Mouse (Mus musculus): ENCODE measurements around the gene Rpl7a. TPM values are rescaled to one million over a fixed set of nuclear protein-coding genes. Genes with fewer than 3 reads are reported as not detected.

Gene Rpl7a
- polyA plus RNA-seq, 1 experiment from 2014 or later, result 713 TPM

- 89% methylated on average over 3 of the region's 3 CpGs for WGBS
- peaks cover 11% of the 10 kb centered on the region; the same call in 1 of the 2 replicates for H3K4me1 ChIP-seq (ENCODE audit: control insufficient read depth, insufficient read depth, low read length)
- no peak for ATAC-seq (ENCODE audit: insufficient number of reproducible peaks, insufficient read depth, low FRiP score, low read depth)
- H3K27ac ChIP-seq (ENCODE audit: low read length), result no peak overlapping the region
- no peaks in the 10 kb centered on the region for H3K9me3 ChIP-seq (ENCODE audit: control insufficient read depth, low read depth, low read length)
- H3K27me3 ChIP-seq (ENCODE audit: control insufficient read depth, insufficient read depth, low read length), result no peaks in the 10 kb centered on the region
- no peak overlapping the region for H3K9ac ChIP-seq (replicated peaks; ENCODE audit: low read depth, low read length)
- H3K4me3 ChIP-seq (ENCODE audit: low read depth, low read length), result no peak overlapping the region
- H3K4me2 ChIP-seq (replicated peaks; ENCODE audit: low read depth, low read length), result no peak overlapping the region
- peaks cover 63% of the 10 kb centered on the region for H3K36me3 ChIP-seq (ENCODE audit: control insufficient read depth, insufficient read depth, low read length)
Observed at GRCm38 (mm10) chr2:26919684-26920083, 9.1 kb downstream of the Rpl7a start.

GRCm38 (mm10) chr2:26920190-26920855 lies 9.8 kb downstream of the Rpl7a start:
- H3K9me3 ChIP-seq (ENCODE audit: control insufficient read depth, low read depth, low read length), result no peaks in the 10 kb centered on the region
- peaks cover 6% of the 10 kb centered on the region; the same call in 1 of the 2 replicates for H3K4me1 ChIP-seq (ENCODE audit: control insufficient read depth, insufficient read depth, low read length)
- no peak for ATAC-seq (ENCODE audit: insufficient number of reproducible peaks, insufficient read depth, low FRiP score, low read depth)
- H3K4me2 ChIP-seq (replicated peaks; ENCODE audit: low read depth, low read length), result no peak overlapping the region
- H3K4me3 ChIP-seq (ENCODE audit: low read depth, low read length), result no peak overlapping the region
- no peak overlapping the region for H3K9ac ChIP-seq (replicated peaks; ENCODE audit: low read depth, low read length)
- WGBS, result 84% methylated on average over 6 of the region's 6 CpGs
- no peaks in the 10 kb centered on the region for H3K27me3 ChIP-seq (ENCODE audit: control insufficient read depth, insufficient read depth, low read length)
- H3K36me3 ChIP-seq (ENCODE audit: control insufficient read depth, insufficient read depth, low read length), result peaks cover 69% of the 10 kb centered on the region
- H3K27ac ChIP-seq (ENCODE audit: low read length), result no peak overlapping the region

- H3K4me3 ChIP-seq (ENCODE audit: low read depth, low read length), result no peak overlapping the region
- no peak overlapping the region for H3K4me2 ChIP-seq (replicated peaks; ENCODE audit: low read depth, low read length)
- 70% methylated on average over 9 of the region's 9 CpGs for WGBS
- H3K36me3 ChIP-seq (ENCODE audit: control insufficient read depth, insufficient read depth, low read length), result peaks cover 83% of the 10 kb centered on the region
- no peak overlapping the region for H3K27ac ChIP-seq (ENCODE audit: low read length)
- peaks cover 2% of the 10 kb centered on the region; the same call in 1 of the 2 replicates for H3K4me1 ChIP-seq (ENCODE audit: control insufficient read depth, insufficient read depth, low read length)
- H3K9me3 ChIP-seq (ENCODE audit: control insufficient read depth, low read depth, low read length), result no peaks in the 10 kb centered on the region
- H3K9ac ChIP-seq (replicated peaks; ENCODE audit: low read depth, low read length), result no peak overlapping the region
- H3K27me3 ChIP-seq (ENCODE audit: control insufficient read depth, insufficient read depth, low read length), result no peaks in the 10 kb centered on the region
- ATAC-seq (ENCODE audit: insufficient number of reproducible peaks, insufficient read depth, low FRiP score, low read depth), result no peak; the same call in 1 of the 2 replicates
Observed at GRCm38 (mm10) chr2:26921784-26922183, 11.2 kb downstream of the Rpl7a start.

GRCm38 (mm10) chr2:26927745-26928476 lies 17.3 kb downstream of the Rpl7a start:
- 89% methylated on average over 6 of the region's 6 CpGs for WGBS

GRCm38 (mm10) chr2:26930390-26930789 lies 19.8 kb downstream of the Rpl7a start:
- H3K4me2 ChIP-seq (replicated peaks; ENCODE audit: low read depth, low read length), result no peak overlapping the region
- H3K4me3 ChIP-seq (ENCODE audit: low read depth, low read length), result no peak overlapping the region
- 55% methylated on average over 1 of the region's 1 CpGs for WGBS
- peaks cover 11% of the 10 kb centered on the region for H3K4me1 ChIP-seq (ENCODE audit: control insufficient read depth, insufficient read depth, low read length)
- H3K27me3 ChIP-seq (ENCODE audit: control insufficient read depth, insufficient read depth, low read length), result no peaks in the 10 kb centered on the region
- H3K36me3 ChIP-seq (ENCODE audit: control insufficient read depth, insufficient read depth, low read length), result peaks cover 49% of the 10 kb centered on the region
- no peak overlapping the region for H3K27ac ChIP-seq (ENCODE audit: low read length)
- ATAC-seq (ENCODE audit: insufficient number of reproducible peaks, insufficient read depth, low FRiP score, low read depth), result no peak
- H3K9ac ChIP-seq (replicated peaks; ENCODE audit: low read depth, low read length), result no peak overlapping the region
- no peaks in the 10 kb centered on the region for H3K9me3 ChIP-seq (ENCODE audit: control insufficient read depth, low read depth, low read length)

More at GRCm38 (mm10) chr2:26927745-26928476, 17.3 kb downstream of the Rpl7a start:
- H3K4me1 ChIP-seq (ENCODE audit: control insufficient read depth, insufficient read depth, low read length), result peaks cover 11% of the 10 kb centered on the region
- no peak overlapping the region for H3K4me2 ChIP-seq (replicated peaks; ENCODE audit: low read depth, low read length)
- peaks cover 73% of the 10 kb centered on the region for H3K36me3 ChIP-seq (ENCODE audit: control insufficient read depth, insufficient read depth, low read length)
- H3K27me3 ChIP-seq (ENCODE audit: control insufficient read depth, insufficient read depth, low read length), result no peaks in the 10 kb centered on the region
- no peak overlapping the region for H3K27ac ChIP-seq (ENCODE audit: low read length)
- H3K9ac ChIP-seq (replicated peaks; ENCODE audit: low read depth, low read length), result no peak overlapping the region
- no peaks in the 10 kb centered on the region for H3K9me3 ChIP-seq (ENCODE audit: control insufficient read depth, low read depth, low read length)
- no peak overlapping the region for H3K4me3 ChIP-seq (ENCODE audit: low read depth, low read length)
- no peak for ATAC-seq (ENCODE audit: insufficient number of reproducible peaks, insufficient read depth, low FRiP score, low read depth)

GRCm38 (mm10) chr2:26932473-26933303 lies 22.1 kb downstream of the Rpl7a start:
- 1% methylated on average over 45 of the region's 49 CpGs for WGBS
- peak overlapping the region; percentile 74 for H3K4me2 ChIP-seq (replicated peaks; ENCODE audit: low read depth, low read length)
- H3K27me3 ChIP-seq (ENCODE audit: control insufficient read depth, insufficient read depth, low read length), result no peaks in the 10 kb centered on the region
- no peaks in the 10 kb centered on the region for H3K9me3 ChIP-seq (ENCODE audit: control insufficient read depth, low read depth, low read length)
- peak; percentile 20 for ATAC-seq (ENCODE audit: insufficient number of reproducible peaks, insufficient read depth, low FRiP score, low read depth)
- peak overlapping the region; percentile 99 for H3K9ac ChIP-seq (replicated peaks; ENCODE audit: low read depth, low read length)
- peak overlapping the region; percentile 91 for H3K4me3 ChIP-seq (ENCODE audit: low read depth, low read length)
- peaks cover 27% of the 10 kb centered on the region; the same call in 1 of the 2 replicates for H3K36me3 ChIP-seq (ENCODE audit: control insufficient read depth, insufficient read depth, low read length)
- H3K4me1 ChIP-seq (ENCODE audit: control insufficient read depth, insufficient read depth, low read length), result peaks cover 11% of the 10 kb centered on the region
- H3K27ac ChIP-seq (ENCODE audit: low read length), result peak overlapping the region; percentile 92

GRCm38 (mm10) chr2:26933304-26934055 lies 22.9 kb downstream of the Rpl7a start, which contains the start of the genes Surf4 and Stkld1:
TSS of gene Surf4 (minus strand) at chr2:26933928.
TSS of gene Stkld1 (plus strand) at chr2:26934047.
- no peaks in the 10 kb centered on the region for H3K9me3 ChIP-seq (ENCODE audit: control insufficient read depth, low read depth, low read length)
- H3K9ac ChIP-seq (replicated peaks; ENCODE audit: low read depth, low read length), result peak within 1 kb of the TSS; percentile 99
- WGBS, result under 1% methylated on average over 69 of the region's 70 CpGs
- peak within 1 kb of the TSS; percentile 74 for H3K4me2 ChIP-seq (replicated peaks; ENCODE audit: low read depth, low read length)
- peak; percentile 95 for ATAC-seq (ENCODE audit: insufficient number of reproducible peaks, insufficient read depth, low FRiP score, low read depth)
- H3K4me3 ChIP-seq (ENCODE audit: low read depth, low read length), result peak within 1 kb of the TSS; percentile 91
- peaks cover 11% of the 10 kb centered on the region for H3K4me1 ChIP-seq (ENCODE audit: control insufficient read depth, insufficient read depth, low read length)
- peaks cover 19% of the 10 kb centered on the region; the same call in 1 of the 2 replicates for H3K36me3 ChIP-seq (ENCODE audit: control insufficient read depth, insufficient read depth, low read length)
- H3K27ac ChIP-seq (ENCODE audit: low read length), result peak within 1 kb of the TSS; percentile 92
- no peaks in the 10 kb centered on the region for H3K27me3 ChIP-seq (ENCODE audit: control insufficient read depth, insufficient read depth, low read length)

All from stomach, embryonic 14.5 days (tissue).